Mouse (Mus musculus): ENCODE data around the gene Fthl17f.
A peak's percentile ranks its signal among the peaks of the same experiment; 100 is the strongest.
"Not testable (repeated sequence)": the region's sequence is repeated elsewhere in the genome, so short reads cannot be mapped to it uniquely, and the experiment has no call there.

The Fthl17f gene

GRCm38 (mm10) chrX:9062715-9063114, at the start of gene Fthl17f:
Fthl17f (plus strand) TSS chrX:9063015.
- DNase-seq (ENCODE audit: low spot score in 2 of 2), result not testable (repeated sequence)

GRCm38 (mm10) chrX:9016079-9016478, 46.7 kb upstream of the Fthl17f start:
- no peak for DNase-seq (ENCODE audit: low spot score in 2 of 2)

GRCm38 (mm10) chrX:9019481-9019880, 43.3 kb upstream of the Fthl17f start:
- DNase-seq (ENCODE audit: low spot score in 2 of 2), result no peak

GRCm38 (mm10) chrX:9033193-9033592, 29.6 kb upstream of the Fthl17f start, which contains the start of gene Fthl17e:
Fthl17e (plus strand) TSS chrX:9033493.
- DNase-seq (ENCODE audit: low spot score in 2 of 2), result not testable (repeated sequence)

- not testable (repeated sequence) for DNase-seq (ENCODE audit: low spot score in 2 of 2)
Measured at GRCm38 (mm10) chrX:9041611-9042010, 21.2 kb upstream of the Fthl17f start.

GRCm38 (mm10) chrX:9060952-9061351, 1.9 kb upstream of the Fthl17f start:
- DNase-seq (ENCODE audit: low spot score in 2 of 2), result peak; percentile 29 to 85

- no peak for DNase-seq (ENCODE audit: low spot score in 2 of 2)
Measured at GRCm38 (mm10) chrX:9062101-9062500, 714 bp upstream of the Fthl17f start.

- peak; percentile 45 to 63 for DNase-seq (ENCODE audit: low spot score in 2 of 2)
Measured at GRCm38 (mm10) chrX:9077699-9078098, 14.9 kb downstream of the Fthl17f start.

GRCm38 (mm10) chrX:9095066-9095465, 32.3 kb downstream of the Fthl17f start:
- DNase-seq (ENCODE audit: low spot score in 2 of 2), result not testable (repeated sequence)

- no peak for DNase-seq (ENCODE audit: low spot score in 2 of 2)
Measured at GRCm38 (mm10) chrX:9104262-9104661, 41.4 kb downstream of the Fthl17f start, which contains the start of gene 4930402K13Rik. 4930402K13Rik (plus strand) TSS chrX:9104562.

GRCm38 (mm10) chrX:9110381-9110780, 47.6 kb downstream of the Fthl17f start:
- no peak for DNase-seq (ENCODE audit: low spot score in 2 of 2)
